Mouse (Mus musculus): Measurements from ENCODE around the gene Wdr70.
A peak's percentile ranks its signal among the peaks of the same experiment; 100 is the strongest.

Wdr70 gene

DNA sequence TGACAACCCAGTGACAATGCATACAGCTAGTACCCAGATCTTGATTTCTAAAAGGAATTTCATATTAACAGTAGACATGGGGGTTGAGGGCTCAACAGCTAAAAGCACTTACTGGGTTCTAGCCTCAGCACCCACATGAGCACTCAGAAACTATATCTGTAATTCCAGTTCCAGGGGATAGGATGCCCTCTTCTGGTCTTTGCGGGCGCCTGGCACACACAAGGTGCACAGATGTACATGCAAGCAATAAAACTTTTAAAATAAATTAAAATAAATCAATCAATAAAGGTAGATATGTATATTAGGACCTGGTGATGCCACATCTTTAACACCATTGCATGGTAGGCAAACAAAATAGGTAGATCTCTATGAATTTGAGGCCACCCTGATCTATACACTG lies 71.5 kb downstream of the Wdr70 start:
- DNase-seq, result no peak

DNA sequence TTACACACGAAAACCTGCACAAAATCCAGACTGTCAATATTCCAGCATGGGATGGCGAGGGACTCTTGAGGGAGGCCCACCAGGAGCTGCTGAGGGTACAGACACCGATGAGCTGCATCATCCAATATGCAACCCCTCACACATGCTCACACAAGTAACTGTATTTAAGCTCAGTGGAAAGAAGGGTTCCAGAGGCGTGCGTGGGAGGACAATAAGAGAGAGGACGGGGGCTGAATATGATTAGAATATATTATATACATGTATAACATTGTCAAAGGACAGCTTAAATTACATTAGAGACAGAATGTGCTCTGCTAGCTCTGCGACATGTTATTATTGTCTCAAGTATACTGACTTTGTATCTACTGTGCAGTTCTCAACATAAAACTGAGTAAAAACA lies 87.6 kb downstream of the Wdr70 start:
- no peak for DNase-seq

DNA sequence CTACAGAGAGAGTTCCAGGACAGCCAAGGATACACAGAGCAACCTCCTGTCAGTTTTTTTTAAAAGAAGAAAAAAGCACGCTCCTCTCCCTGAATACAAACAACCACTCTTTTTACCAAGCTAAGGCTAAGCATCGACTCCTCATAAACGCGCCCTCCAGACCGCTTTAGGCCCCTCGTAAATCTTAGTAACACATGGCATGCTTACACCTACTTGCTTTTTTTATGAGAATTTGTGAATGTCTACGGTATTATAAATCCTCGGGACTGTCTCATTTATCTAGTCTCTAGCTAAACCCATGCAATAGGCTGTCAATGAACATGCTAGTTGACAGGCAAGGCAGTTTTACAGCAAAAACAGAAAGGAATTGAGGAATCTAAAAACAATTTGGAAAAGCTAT lies 91.6 kb downstream of the Wdr70 start:
- DNase-seq, result no peak

DNA sequence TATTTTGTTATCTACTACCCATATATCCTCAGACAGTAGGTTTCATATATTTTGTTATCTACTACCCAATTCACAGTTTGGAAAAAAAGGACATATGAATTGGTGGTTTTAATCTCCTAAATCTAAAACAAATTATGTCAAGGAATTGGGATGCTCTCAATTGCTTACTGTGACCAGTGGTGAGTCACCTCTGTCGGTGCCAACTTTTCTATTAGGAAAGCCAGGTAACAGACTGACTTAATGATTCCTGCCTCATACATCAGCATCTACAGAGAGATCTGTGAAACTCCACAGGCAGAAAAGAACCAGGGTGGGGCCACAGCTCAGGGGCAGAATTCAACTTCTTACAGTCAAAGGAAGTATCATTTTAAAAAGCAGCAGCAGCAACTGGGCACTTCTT lies 93.0 kb downstream of the Wdr70 start:
- peak in 1 of 2 experiments; percentile 14 for DNase-seq

DNA sequence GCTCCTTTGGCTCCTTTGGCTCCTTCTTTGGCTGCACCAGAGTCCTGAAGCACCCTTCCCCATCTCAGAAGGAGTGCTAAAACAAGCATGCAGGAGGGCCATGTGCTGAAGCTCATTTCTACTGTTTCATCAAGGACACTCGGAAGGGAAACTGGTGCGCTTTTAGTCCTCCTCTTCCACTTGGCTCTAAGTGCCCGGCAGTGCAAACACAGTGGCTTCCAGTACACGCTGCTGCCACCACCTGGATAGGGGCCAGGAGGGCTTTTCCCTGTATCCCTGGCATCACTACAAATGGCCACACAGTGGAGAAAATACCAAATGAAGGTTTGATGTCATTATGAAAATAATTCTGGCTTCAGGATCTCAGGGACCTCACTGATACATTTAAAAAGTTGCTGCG lies 93.5 kb downstream of the Wdr70 start:
- peak; percentile 58 to 59 for DNase-seq

DNA sequence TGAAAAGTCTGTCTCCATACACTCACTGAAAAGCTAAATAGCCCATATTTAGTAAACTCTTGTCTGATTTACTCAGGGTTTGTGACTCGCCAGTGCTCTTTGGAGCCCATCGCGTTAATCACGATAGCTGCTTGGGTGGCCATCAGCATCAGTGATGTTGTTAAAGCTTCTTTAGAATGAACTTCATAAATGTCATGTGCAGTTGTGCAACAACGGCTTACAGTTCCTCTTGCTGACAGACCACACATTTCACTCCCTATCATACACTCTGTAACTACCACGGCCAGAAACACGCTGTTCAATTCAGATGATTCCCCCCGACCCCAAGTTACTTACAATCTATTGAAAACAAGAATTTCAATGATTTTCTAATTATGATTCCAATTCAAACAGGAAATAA lies 95.2 kb downstream of the Wdr70 start:
- no peak for DNase-seq

DNA sequence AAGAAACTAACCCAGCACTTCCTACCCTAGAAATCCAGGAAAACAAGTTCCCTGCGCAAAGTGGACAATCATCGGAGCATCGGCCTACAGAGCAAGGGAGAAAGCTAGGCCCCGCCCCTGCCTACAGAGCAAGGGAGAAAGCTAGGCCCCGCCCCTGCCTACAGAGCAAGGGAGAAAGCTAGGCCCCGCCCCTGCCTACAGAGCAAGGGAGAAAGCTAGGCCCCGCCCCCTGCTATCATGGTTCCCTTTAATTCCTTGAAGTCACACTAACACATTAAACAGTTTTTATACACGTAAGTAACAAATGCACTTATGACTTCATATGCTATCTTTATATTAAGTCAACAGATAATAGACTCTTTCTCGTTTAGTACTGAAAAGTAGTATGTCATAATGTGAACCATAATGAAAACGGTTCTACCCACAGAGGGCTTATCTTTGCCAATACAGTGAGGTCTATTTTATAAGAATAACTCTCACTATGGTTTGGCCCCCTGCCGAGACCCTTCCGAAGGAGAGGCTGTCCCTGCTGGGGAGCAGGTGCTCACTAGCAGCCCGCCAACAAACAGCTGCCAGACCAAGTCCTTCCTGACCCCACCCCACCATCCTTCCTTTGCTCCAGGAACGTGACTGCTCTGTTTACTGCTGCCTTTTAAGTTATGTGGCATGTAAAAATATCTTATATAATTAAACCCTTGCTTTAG lies 100.0 kb downstream of the Wdr70 start:
- DNase-seq, result peak; percentile 37 to 42

DNA sequence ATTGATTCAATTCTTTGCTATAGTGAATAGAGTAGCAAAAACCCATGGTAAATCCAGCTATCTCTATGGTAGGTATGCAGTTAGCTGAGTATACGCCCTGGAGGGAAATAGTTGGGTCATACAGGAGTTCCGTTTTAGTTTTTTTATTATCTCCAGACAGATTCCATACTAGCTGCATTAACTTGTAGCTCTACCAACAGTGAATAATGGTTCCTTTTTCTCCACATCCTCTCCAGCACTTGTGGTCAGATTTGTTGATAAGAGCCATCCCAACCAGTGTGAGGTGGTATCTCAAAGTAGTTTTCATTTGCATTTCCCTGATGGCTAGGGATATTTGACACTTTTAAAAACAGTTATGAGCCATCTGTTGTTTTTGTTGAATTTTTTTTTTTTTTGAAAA lies 100.9 kb downstream of the Wdr70 start:
- DNase-seq, result no peak

DNA sequence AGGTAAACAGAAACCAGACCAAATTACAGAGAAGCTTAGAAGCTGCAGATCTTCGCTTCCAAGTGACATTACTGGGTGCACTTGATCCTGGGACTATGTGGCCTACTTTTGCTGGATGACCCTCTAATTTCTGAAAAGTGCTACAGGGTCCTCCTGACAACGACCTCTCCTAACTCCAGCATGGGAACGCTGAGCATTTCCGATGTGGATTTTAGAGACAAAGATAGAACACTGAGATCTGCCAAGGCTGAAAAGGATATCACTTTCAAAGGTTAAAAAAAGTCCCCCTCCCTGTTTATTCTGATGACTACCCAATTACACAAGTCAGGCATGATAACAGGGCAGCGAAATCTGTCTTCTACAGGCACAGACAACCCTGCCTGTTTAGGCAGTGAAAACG lies 105.3 kb downstream of the Wdr70 start:
- DNase-seq, result no peak

DNA sequence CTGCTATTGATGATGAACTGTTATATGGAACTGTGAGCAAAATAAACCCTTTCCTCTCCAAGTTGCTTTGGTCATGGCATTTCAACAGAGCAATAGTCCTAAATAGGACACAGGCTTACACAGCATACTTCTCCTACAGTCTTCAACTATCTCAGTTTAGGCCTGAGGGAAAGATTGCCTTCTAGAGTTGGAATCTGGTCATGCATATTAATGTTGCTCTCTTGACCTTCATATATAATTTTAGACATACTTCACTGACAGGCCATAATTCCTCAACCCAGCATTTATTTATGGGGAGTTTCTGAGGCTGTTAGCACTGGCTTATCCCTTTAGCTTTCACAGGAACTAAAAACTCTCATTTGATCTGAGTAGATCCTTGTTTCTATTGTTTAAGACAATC lies 108.9 kb downstream of the Wdr70 start:
- DNase-seq, result no peak

DNA sequence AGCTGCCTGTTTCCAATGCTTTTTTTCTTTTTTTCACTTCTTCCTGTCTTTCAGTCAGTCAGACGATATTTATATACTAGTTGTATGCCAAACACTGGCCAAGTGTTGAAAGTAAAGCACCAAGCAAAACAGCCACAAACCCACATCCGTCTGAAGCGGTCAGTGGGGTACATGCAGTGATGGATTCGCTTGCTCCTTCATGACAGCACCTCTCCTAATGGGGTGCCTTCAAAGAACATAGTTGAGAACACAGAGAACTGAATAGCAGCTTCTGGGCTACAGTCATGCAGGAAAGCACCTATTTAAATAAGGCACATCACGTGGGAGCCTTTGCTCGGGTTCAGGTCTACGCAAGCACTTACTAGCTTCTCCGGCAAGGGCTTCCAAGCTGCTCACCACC lies 111.6 kb downstream of the Wdr70 start:
- DNase-seq, result no peak

DNA sequence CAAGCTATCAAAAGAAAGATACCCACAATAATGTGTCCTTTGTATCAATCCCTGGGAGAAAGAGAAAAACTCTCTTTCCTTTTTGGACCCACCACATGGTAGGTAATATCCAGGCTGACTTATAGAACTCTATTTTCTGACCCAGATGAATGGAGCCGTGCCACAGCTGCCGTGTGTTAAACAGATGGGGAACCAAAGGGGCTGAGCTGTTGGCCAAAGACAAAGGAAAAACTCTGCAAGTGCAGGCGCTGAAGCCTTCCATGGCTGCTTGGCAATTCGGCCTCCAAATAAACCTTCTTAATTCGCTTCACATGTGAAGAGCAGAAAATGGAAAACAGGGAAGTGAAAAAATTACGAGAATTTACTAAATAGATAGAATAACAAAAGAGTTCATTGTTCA lies 112.7 kb downstream of the Wdr70 start:
- DNase-seq, result no peak

DNA sequence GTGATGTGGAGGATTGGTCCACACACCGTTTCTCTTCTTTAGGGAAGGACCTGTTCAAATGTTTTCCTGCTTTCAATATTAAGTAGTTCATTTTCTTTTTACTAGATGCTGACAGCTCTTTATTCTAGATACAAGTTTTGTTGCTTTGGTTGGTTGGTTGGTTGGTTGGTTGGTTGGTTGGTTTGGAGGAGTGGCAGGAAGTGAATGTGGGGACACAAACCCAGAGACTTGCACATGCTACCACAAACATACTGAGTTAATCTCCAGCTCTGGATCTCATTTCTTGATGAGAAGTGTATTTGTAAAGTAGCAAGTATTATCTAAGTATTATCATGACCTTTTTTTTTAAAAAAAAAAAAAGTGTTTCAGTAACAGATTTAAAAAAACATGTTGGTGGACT lies 120.4 kb downstream of the Wdr70 start:
- no peak for DNase-seq

DNA sequence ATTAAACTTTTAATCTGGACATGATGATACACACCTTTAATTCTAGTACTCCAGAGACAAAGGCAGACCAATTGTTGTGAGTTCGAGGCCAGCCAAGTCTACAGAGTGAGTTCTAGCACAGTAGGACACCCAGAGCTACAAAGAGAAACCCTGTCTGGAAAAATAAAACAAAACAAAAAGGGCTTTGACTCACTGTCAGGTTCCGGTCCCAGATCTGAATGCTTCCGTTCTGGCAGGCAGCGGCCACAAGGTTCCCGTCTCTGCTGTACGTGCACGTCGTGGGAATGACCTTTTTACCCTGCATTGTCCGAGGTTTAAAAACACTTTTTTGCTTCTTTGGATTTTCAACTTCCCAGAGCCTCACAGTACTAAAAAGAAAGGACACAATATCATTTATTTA lies 122.2 kb downstream of the Wdr70 start:
- DNase-seq, result no peak

DNA sequence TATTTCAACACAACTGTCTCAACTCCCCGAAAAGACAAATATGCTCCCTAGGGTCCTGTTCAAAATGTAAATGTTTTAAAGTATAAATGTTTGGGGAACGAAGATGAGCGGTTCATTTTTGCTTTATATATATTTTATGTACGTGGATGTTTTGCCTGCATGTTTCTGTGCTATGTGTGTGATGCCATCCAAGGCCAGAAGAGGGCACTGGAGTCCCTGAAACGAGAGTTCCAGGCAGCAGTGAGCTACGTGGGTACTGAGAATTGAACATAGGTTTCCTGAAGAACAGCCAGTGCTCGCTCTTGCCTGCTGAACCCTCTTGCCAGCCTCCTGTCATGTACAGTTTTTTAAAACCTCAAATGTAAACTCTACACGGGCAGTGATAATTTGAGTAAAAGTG lies 124.6 kb downstream of the Wdr70 start:
- DNase-seq, result no peak

DNA sequence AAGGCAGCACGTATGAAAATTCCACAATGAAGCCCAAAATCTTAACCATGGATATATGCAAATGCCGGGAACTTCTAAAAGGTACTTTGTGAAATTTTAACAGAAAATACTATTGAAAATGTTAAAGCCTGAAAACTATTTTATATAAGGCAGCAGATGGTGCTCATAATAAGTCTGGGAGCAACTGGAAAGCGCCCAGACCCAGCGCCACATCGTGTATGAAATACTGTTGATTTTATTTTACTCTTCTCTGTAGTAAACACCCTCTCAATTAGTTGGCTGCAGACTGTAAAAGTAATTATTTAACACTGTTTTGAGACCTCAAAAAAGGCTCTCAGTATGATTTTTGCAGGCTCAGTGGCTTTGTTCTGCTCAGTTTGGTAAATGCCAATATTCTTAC lies 126.5 kb downstream of the Wdr70 start:
- no peak for DNase-seq

DNA sequence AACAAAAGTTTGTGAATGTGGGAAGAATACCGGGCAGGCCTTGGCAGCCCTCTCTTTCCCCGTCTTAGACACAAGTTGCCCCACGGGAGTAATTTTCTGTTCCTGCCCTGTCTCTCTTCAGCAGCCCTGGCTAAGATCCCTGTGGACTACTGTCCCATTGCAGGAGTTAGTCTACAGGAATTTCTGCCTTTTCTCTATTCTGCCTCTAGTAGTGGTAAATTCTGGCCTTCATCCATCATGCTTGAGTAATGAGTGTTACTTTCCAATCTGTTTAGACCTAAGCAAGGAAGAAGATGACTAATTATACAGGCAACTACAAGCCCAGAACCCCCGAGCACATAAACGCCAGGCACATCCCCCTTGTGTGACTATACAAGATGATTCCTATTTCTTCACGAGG lies 136.2 kb downstream of the Wdr70 start:
- no peak for DNase-seq

DNA sequence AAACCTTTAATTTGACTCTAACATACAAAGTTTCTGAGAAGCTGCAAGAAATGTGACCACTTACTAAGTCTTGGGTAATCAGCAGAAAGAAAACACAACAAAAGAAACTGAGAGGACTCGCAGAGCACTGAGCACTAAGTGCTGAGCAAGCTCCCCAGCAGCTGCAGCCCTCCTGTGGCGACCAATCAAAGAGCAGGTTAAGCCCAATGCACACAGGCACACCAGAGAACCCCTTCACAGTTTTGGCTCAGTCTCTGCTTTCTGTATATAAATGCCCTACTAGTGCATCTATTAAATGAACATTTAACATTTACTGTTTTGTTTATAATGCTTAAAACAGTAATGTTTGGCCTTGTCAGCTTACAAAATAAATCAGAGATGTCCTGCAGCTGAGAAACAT lies 137.5 kb downstream of the Wdr70 start:
- no peak for DNase-seq

DNA sequence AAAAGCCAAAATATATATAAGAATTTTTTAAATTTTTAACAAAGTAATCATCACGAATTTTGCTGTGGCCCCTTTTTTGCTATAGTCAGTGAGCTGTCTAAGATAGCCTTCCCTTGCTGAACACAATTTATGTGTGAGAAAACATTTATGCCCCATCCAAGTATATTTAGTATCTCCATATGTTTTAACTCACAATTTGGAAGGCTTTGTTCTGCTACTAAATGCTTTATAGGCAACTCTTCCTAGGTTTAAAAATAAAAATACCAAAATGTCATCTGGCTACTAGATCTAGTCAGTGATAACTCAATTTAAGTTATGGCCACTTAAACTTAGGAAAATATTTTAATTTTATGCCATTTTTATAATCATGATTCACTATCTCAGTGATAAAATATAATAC lies 142.1 kb downstream of the Wdr70 start:
- DNase-seq, result no peak

DNA sequence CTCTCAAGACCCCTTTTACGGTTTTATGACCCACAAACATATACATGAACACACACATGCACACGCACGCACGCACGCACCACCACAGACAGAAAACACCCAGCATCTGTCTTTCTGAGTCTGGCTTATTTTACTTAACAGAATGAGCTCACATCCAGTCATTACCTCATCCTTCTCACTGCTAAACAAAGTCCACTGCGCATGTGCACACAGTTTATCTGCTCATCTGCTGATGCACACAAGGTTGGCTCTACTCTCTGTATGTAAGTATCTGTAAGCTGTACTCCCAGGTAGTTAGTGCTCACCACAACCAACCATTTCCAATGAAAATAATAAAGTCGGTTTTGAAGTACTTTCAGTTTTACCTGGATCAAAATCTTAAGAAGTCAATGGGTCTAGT lies 148.4 kb downstream of the Wdr70 start:
- no peak for DNase-seq

DNA sequence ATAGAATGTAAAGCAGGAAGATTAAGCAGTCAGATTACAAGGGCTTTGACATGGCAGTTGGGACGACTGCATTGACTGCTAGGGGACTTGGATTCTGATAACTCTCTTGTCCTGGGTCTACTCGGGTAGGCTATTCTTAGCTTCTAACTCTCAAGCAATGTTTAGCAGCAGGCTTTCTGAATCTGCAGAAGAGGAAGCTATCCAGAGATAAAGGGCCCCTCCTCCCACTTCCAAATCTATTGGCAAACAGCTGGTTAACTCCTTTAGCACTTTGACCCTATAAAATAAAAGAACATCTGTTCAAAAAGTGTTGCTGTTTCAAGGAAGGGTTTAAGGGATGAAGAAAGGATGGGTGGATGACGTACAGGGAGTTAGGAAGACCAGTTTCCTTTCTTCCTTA lies 157.3 kb downstream of the Wdr70 start:
- DNase-seq, result no peak

DNA sequence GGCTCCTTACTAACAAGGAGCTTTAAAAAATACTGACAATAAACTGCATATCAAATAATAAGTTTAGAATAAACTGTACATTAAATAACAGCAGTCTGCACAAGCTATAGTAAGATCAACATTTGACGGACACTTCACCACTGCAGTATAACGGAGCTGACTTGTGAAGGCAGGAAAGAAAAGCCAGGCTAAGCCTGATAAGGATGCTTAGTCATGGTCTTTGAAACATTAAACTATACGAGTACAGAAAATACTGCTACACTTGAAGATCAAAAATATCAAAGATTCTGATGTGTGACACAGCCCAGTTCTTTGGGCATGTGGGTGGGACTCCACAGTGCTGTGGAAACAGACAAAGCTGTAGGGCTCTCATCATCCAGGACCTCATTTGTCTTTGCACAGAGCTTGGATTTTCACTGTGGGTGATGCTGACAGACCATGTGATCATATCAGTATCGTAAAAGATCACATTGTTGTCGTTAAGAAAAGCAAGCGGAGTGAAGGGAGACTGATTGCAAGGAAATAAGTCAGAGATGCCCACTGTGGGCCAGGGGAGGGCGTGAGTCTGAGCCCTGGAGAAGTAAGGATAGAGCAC lies 163.3 kb downstream of the Wdr70 start:
- no peak for DNase-seq

DNA sequence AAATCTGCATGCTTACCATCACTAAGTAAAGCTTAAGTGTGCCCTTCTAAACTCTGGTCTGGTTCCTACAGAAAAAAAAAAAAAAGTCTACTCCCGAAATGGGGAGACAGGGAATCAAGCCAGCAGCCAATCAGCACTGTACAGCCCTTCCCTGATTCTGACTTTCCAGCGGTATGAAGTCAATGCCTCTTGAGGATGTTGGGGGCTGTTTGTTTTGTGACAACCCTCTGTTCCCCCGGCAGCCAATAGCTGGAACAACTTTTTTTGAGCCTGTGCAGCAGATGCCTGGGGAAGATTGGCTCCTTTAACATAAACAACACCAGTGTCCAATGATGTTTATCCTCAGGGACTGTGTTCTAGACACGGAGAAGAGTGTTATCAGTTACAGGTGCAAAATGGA lies 164.4 kb downstream of the Wdr70 start:
- no peak for DNase-seq

DNA sequence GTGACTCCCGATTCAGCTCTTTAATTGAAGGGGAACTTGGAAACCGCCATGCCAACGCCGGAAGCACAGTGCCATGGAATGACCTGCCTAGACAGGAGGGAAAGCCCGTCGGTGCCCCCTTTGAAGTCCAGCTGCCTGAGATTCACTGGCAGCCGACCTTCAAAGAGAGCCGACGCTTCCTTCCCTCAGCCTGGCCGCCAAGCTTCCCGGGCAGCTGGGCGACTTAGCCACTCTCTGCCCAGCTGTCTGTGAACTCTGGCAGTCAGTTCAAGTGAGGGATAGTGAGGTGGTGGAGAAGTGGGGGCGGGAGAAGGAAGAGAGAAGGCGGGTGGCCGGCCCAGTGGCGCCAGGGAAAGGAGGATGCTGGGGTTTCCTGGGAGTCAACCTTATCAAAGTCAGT lies 164.9 kb downstream of the Wdr70 start:
- no peak for DNase-seq

DNA sequence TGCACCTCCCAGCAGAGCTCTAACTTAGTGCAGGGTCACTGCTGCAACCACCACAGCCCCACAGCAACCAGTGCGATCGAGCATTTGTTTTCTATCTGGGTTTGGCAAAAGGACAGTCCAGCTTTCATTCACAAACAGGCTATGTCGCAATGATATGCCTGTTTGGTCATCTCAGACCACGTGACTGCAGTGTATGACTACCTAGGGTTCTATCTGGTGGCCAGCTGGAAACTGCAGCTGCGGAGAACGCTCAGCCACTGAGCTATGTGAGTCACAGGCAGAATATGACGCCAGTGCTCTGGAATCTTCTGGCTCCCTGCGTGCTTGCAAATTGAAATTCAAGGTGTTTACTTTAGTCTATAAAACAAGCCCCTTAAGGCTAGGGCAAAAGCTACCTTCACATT lies 167.4 kb downstream of the Wdr70 start:
- no peak for DNase-seq

Data from cerebellum, adult 18-20 months (tissue).